Mouse (Mus musculus) cerebellum, postnatal 4 days (tissue): ENCODE data around the gene Ankdd1b.

Experiments used
- DNase-seq, 2 experiments: peaks; one replicate each; pipeline ENCODE4 v3.0.0; 2022; ENCODE audit warnings: low spot score in 2 of 2, mixed read lengths in 1 of 2

Gene Ankdd1b

DNA sequence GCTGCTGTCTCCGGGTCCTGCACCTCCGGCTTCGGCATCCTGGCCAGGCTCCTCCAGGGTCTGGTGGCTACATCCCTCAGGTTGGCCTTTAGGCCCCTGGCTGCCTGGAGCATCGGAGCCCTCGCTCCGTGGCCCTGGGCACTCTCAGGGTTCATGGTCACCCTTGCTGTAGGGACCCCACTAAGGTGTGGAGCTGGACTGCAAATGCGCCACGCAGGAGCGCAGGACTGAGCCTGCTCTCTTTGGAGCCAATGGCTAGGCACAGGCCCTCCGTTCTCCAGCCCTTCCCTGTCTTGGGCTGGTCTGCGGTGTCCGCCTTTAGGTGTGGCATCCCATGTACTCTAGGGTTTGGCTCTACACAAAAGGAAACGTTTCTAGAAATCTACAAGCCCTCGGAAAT lies at the start of gene Ankdd1b:
Gene Ankdd1b (minus strand): TSS at position 242 of the 400 bp plus-strand sequence.
- DNase-seq = no peak

DNA sequence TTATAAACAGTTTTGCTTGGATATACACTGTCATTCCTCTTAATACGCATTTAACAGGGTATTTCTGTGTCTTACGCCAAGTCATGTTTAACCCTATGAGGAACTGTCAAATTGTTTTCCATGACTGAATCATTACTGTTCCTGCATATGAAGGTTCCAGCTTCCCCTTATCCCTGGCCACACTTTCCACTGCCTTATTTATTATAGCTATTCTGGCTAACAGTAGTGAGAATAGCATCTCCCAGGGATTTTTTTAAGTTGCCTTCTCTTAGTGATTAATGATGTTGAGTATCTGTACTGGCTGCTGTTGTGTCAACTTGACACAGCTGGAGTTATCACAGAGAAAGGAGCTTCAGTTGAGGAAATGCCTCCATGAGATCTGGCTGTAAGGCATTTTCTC lies 46.3 kb upstream of the Ankdd1b start:
- DNase-seq = no peak

DNA sequence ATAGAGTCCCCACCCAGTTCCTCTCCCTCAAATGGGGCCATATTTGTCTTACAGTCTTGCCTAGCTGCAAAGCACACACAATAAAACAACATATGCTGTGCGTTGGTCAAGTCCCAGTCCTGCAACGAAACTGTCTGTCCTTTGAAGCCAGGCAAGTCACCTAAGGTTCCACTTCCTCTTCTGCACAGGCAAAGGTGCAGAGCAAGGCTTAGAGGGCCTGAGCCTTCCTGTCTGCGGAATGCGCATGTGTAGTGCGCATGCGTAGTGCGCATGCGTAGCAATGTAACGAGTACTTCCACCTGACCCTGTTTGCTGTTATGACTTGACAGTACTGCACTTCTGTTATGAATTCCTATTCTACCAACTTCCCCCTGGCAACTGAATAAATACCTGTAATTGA lies 45.3 kb upstream of the Ankdd1b start:
- DNase-seq = no peak

DNA sequence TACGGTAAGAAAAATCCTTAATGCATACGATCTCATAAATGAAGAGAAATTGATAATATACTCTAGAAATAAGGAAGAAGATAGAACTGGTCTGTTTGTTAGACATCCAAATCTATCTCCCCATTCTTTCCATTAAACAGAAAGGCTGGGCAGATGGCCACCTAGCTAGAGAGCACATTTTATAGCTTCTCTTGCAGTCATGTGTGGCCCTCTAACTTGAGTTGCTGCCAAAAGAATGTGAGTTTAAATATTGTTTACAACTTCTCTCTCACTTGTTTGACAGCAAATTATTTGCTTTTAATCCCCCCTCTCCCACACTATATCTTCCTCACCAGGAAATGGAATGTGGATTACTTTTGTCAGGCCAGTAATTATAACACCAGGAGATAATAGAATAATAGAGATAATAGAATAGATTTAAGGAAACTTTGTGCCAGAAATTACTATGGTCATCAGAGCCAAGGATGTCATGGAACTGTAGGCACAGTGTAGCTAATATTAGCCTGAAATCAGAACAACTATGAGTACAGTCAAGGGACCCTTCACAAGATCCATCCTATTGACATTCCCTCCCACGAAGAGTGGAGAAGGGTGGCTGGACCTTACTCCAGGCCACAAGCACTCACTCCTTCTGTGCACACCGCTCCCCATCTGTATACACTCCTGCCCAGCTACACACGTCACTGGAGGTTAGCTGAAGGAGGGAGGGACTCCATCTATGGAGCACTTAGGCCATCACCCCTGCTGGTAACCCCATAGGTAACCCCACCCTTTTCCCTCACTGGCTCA lies 43.4 kb upstream of the Ankdd1b start:
- DNase-seq = no peak

DNA sequence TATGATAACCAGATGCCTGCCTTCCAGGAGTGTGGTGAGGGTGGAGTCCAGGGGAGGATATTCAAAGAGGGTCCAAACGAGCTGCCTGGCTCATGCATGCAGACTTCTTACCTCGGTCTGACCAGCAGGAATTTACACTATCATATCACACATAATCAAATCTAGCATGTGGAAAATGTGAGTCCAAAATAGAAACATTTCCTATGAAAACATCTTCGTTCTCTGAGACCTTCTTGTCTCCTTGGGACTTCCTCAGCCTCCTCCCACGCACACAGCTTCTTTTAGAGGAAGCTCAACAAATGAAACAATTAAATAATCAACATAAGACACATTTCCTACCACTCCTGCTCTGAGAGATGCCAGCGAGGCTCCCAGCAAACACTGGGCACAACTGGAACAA lies 40.9 kb upstream of the Ankdd1b start:
- no peak for DNase-seq

DNA sequence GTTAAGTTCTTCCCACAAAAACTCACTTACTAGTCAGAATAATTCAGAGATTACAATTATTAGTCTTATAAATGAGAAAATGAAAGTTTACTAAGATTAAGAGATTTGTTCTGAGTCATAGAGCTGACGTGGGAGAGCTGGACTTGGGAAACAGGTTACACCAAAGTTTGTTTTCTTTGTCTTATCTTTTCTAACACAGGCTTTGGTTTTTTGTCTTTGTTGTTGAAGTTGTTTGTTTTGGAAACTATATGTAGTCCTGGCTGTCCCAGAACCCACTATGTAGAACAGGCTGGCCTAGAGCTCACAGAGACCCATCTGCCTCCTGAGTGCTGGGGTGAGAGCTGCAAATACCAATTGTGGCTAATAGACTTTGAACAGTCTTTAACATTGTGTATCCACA lies 40.3 kb upstream of the Ankdd1b start:
- DNase-seq = no peak

DNA sequence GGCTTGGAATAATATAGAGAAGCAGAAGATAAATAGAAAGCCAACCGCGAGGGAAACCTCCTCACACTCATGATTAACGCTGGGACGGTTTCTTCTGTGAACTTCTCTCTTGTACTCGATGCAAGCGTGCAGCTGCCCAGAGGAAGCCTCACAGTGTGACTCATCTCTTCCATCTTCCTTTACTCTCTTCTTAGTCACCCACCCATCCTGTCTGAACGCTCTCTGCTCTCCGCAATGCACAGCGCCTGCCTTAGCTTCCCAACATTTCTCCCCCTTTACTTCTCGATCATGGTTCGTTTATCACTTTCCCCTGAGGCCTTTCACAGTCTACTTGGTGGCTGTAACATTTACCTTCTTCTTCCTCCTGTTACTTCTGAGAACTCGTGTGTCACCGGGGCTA lies 39.6 kb upstream of the Ankdd1b start:
- DNase-seq = no peak

DNA sequence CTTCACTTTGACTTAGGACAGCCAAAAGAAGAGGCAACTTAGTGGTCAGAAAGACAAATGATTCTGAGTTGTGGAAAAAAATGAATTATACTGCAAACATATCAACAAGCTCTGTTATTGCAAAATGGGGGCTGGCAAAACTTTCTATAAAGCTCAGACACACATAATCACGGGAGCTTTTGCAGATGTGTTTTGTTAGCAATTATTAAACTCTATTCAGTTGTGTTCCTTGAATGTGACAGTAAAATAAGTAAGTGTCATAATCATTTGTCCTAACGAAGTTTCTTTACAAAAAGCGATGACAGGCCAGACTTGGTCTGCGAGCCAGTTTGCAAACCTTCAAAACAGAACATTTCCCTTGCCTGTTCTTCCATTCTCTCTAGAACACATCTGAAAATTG lies 36.5 kb upstream of the Ankdd1b start:
- DNase-seq = no peak

DNA sequence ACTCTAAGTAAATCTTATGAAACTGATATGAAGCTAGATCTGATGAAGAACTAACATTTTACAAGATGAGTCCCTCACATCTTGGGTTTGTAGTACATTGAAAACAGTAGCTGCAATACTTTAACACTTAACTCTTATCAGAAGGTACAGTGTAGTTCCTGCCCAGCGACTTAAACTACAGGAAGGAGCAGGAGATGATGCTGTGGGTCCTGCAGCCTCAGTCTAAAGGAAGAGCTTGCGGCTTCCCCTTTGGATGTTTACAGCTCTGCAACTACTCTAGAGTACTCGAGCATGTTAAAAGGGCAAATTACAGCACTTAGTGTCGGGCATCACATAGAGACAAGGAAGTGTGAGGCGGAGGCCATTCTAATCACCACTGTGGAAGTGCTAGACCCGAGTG lies 35.3 kb upstream of the Ankdd1b start:
- no peak for DNase-seq

DNA sequence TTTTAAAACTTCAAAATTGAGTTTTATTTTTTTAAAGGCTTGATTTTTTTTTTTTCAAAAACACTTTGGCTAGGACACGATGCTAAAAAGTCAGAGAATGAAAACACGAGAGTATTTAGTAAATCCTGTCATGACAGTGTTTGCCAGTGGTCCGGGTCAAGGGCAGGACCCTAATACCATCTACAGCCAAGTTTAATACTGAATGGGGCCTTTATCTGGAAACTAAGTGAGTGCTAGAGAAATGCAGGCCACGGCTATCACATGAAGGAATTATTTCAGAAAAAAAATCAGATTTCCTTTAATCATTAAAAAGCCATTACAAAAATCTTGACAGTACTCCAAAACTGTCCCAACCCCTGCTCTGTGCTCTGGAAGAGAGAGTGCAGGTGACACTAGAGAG lies 34.7 kb upstream of the Ankdd1b start:
- DNase-seq = no peak

DNA sequence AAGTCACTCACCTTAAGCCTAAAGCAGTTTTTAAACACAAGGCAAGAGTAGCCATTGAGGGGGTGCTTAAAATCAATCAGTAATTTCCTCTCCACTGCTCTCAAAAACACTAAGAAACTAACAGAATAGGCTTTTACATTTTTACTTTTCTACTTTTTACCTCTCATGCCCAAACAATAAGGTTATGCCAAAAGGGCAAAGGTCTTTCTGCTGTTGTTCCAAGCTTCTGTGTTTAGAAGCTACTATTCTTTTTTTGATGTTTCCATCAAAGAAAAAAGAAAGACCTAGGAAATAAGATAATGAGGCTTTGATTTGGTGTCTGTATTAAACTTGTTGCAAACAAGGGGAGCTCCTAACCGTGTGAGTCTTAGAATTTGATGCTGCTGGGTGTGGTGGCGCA lies 28.9 kb upstream of the Ankdd1b start:
- DNase-seq = no peak

DNA sequence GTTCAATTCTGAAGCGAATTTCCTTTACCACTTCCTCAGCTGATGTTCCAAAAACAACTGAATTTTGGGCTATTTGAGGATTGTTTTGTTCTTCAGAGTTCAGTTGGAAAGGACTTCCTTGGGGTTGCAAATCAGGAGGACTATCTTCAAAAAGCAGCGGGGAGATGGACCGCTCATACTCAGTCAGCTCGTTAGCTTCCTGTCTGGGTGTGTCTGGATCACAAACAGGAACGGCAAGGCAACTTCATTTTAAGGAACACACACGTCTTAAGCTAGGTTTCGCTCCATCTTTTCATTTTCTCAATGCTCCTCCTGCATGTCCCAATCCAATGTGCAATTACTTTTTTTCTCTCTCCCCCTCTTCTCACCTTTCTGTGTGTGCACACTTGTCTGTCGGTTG lies 25.6 kb upstream of the Ankdd1b start:
- DNase-seq = no peak

DNA sequence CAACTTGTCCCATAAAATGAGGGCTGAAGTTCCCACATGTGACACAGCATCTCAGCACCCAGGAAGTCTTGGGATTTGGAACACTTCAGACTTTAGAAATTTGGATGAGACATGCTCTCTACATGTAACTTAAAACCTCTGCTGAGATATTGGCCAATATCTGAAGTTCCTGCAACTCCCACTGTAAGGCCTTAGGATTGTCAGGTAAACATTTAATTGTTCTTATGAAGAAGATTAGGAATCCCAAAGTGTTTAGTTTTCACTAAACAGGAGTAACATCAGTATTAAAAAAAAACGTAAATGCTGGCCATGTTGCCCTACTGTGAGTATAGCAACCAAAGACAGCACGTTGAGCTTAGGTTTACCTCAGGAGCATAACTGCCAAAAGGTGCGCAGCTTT lies 19.4 kb upstream of the Ankdd1b start, which contains the start of gene Gm17622:
Gene Gm17622 (plus strand): TSS at position 301 of the 400 bp plus-strand sequence.
- no peak for DNase-seq

DNA sequence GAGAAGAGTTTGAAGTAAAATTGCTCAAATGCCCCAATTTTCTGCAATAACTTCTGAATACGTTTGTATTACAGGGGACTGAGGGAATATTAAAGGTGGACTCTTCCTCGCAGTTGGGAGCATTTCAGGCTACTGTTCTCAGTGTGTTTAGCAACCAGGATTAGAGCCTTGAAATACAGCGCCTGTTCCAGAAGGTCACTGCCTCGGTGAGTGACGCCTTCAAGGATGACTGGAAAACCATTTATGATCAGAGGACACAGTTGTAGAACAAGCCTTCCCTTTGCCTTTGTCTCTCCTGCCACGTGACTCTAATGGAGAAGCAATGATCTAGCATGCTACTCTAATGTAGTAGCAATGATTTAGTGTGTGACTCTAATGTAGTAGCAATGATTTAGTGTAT lies 17.0 kb upstream of the Ankdd1b start:
- DNase-seq = no peak

DNA sequence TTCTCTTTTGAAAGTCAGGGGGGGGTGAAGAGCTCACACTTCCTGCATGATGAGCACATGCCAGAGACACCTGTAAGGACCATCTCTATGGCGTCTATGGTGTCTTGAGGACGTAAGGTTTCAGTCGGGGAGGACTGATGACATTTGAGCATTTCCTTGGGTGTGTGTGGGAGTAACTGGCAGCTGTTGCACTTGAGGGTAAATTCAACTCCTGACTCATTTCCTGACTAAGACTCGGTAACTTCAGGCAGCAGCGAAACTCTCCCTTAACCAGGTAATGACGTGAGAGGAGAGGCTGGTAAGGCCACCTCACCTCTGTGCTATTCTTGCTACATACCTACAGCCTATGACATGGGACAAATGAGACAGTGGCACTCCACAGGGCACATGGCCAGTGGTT lies 16.2 kb upstream of the Ankdd1b start:
- no peak for DNase-seq

DNA sequence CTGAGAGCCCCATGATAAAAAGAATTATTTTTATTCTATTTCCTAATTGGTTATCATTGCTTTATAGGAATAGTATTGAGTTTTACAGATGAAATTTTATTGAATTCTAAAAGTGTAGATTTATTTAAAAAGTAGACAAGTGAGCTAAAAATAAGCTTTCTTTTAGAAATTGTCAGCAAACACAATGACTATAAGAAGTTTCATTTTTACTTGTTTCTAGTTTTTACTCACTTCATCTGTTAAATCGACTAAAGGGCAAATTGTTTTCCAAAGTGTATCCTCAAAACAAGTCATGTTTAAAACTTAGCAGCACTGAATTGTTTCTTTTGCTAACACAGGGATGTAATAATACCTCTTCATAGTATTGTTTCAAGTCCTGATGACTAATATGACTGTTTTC lies 8.0 kb upstream of the Ankdd1b start:
- DNase-seq = no peak

DNA sequence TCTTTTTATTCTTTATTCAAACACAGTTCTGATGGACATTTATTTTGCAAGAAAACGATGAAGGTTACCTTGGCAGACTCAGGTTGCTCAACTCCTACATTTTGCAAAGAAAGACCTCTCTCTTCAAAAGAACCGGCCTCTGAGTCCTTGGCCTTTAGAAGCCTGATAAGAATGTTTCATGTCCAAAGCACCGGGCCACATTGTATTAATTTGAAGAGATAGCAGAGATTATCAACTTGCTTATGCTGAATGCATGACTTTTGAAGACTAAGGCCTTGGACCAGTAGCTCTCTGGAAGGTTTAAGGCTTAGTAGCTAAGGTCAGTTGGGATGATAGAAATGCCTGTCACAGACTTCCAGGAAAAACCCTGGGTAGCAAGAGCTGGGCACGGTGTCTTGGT lies 6.2 kb upstream of the Ankdd1b start:
- DNase-seq = no peak

DNA sequence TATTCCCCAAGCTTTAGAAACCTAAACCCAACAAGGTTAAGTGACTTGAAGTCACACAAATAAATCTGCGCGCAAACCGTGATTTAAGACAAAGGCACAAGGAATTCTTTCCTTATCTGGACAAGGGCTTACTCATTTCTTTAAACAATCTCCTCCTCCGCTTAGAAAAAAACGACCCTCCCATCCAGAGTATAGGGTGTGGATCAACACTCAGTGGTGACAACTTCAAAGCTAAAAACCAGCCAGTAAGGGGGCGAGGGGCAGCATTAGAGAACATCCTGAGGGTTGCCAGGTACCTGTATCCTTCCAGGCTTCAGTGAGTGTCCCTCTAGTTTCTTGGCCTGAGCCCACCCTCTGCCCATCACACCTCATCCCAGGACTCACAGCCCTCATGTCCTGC lies 442 bp downstream of the Ankdd1b start:
- DNase-seq = no peak

DNA sequence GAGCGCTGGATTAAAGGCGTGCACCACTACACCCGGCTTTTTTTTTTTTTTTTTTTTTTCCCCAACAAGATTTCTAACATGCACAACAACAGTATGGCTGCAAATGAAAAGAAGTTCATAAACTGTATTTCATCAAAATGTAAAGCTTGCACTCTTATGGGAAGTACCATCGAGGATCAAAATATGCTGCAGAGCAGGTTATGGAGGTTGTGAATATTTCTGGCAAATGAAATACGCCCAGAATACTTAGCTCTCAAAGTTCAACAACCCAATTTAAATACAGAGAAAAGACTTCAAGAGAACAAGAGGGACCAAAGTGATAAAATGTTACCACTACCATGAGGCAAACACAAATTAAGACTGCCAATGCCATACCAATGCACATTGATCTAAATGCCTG lies 2.3 kb downstream of the Ankdd1b start:
- no peak for DNase-seq

DNA sequence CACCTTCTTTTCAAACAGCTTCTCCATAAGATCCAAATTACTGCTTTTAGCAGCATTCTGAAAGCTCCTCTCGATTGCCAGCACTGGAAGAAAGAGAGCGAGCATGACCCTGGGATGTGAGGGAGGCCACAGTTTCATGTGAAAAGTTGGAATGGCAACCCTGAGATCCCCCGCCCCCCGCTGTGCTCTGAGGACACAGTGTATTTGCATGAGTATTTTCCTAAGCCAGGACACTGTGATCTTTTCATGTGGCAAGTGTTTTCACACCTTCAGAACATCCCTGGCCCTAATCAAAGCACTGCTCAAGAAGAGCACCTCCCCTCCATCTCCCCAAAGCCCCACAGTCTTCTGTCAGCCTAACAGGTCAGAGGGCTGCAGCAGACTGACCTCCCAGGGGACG lies 5.7 kb downstream of the Ankdd1b start:
- DNase-seq = no peak

DNA sequence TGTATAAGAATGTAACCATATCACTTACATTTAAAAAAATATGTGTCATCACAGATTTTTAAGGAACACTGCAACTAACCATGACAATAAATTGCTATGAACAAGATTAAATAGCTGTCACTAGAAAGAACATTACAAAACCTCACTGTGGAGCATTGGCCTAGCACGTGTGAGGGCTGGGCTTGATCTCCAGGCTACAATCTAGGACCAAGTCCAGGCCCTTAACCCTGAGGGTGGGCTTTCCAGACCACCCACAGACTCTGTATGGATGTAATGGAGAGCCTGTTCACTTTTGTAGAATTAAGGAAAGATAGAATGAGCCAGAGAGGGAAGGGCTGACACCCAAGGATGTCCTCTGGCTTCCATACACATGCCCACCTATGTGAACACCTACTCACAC lies 8.4 kb downstream of the Ankdd1b start:
- no peak for DNase-seq

DNA sequence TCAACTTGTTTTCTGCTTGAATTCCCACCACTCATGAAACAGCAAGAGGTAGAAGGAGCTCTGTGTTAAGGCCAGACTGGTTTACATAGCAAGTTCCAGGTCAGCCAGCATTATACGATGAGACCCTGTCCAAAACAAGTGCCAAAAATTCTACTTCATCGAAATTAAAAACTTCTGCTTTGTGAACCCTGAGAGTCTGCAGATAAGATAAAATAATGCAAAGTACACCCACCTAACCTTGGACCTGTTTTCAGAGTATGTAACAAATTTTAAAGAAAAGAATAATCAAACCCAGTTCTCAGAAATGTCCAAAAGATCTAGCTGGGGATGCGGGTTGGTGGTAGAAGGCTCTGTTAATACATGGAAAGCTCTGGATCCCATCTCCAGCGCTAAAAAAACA lies 12.4 kb downstream of the Ankdd1b start:
- no peak for DNase-seq

DNA sequence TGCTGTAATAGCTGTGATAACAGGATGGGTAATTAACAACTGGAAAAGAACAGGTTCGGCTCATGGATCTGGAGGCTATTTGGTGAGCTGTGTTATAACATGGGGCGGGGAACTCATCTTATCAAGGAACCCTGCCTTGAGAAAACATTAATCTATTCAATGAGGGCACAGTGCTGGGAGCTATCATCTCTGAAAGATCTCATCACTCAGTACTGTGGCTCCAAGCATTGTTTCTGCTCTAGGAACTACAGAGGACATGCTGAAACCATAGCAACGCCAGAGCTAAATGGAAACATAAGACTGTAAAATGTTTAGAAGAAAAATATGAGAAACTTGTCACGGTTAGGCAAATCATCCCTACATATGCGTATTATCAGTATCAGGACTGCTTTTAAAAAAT lies 13.0 kb downstream of the Ankdd1b start:
- no peak for DNase-seq

DNA sequence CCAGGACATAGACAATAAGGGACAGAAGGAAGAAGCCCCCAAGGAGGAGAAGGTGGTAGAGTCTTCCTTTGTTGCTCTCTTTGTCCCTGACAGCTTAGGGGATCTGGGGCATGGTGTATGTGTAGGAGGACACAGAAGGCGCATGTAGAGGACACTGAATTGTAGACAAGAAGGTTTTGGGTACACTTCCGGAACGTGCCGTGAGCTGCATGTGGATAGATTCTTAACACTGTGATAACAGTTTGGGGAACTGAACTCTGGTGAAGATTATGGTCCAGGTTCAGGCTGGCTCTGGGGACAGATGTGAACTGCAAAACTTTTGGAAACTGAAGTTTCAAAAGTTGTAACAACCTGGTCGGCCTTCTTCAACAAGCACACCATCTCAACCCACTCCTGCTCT lies 13.4 kb downstream of the Ankdd1b start:
- DNase-seq = no peak
